Mouse (Mus musculus) brain, embryonic 14.5 days (tissue): ENCODE measurements at regions not wholly inside any gene's neighbourhood (a gene's known extent, or its start where the extent isn't known, plus 50 kb on each side); places are given as distances from the start of the nearest gene placed in this dataset.
A peak's percentile ranks its signal among the peaks of the same experiment; 100 is the strongest.
"Not testable (repeated sequence)": the region's sequence is repeated elsewhere in the genome, so short reads cannot be mapped to it uniquely, and the experiment has no call there.

ENCODE experiments used
- DNase-seq: peaks from one replicate; pipeline ENCODE4 v3.0.0-alpha.2; 2011; ENCODE audit warnings: low read depth
- CTCF ChIP-seq: fragments of 200-500 bp; IDR thresholded peaks from 2 replicates; pipeline ENCODE4 v1.5.1; 2012; ENCODE audit warnings: inconsistent platforms, mild to moderate bottlenecking, moderate library complexity, borderline replicate concordance; ENCODE audit not compliant: insufficient read depth, insufficient read length; ENCODE audit errors: extremely low read depth
- POLR2A ChIP-seq: fragments of 200-500 bp; IDR thresholded peaks from 2 replicates; pipeline ENCODE4 v1.6.1; 2012; ENCODE audit warnings: mild to moderate bottlenecking, inconsistent platforms, borderline replicate concordance; ENCODE audit not compliant: poor library complexity, insufficient read depth, insufficient read length, severe bottlenecking; ENCODE audit errors: extremely low read depth

GRCm38 (mm10) chr2:43072964-43073619 lies 419.7 kb upstream of the Lrp1b start:
- TF ChIP-seq POLR2A (no peak), CTCF (no peak)
- peak; percentile 26 for DNase-seq

- DNase-seq: peak; percentile 79
- no peak for TF ChIP-seq POLR2A
- no peak for TF ChIP-seq CTCF
Measured at GRCm38 (mm10) chr2:43097560-43098233, 444.3 kb upstream of the Lrp1b start.

- DNase-seq: peak; percentile 8
- TF ChIP-seq CTCF: no peak
- no peak for TF ChIP-seq POLR2A
Measured at GRCm38 (mm10) chr2:43119862-43120261, 435.3 kb upstream of the Kynu start.

- no peak for DNase-seq
- TF ChIP-seq POLR2A: no peak
- TF ChIP-seq CTCF: no peak
Measured at GRCm38 (mm10) chr2:43153574-43153973, 401.6 kb upstream of the Kynu start.

- no peak for TF ChIP-seq POLR2A
- no peak for TF ChIP-seq CTCF
- DNase-seq: peak; percentile 45
Measured at GRCm38 (mm10) chr2:43182105-43182504, 373.0 kb upstream of the Kynu start.

GRCm38 (mm10) chr2:43195531-43195930 lies 359.6 kb upstream of the Kynu start:
- not testable (repeated sequence) for DNase-seq

GRCm38 (mm10) chr2:43208223-43208622 lies 346.9 kb upstream of the Kynu start:
- peak; percentile 81 for DNase-seq
- TF ChIP-seq CTCF: no peak
- no peak for TF ChIP-seq POLR2A

GRCm38 (mm10) chr2:43213901-43214300 lies 341.2 kb upstream of the Kynu start:
- no peak for DNase-seq

GRCm38 (mm10) chr2:43217119-43217518 lies 338.0 kb upstream of the Kynu start:
- peak; percentile 83 for DNase-seq
- TF ChIP-seq CTCF: no peak
- no peak for TF ChIP-seq POLR2A

More at GRCm38 (mm10) chr2:43213901-43214300, 341.2 kb upstream of the Kynu start:
- no peak for TF ChIP-seq CTCF
- no peak for TF ChIP-seq POLR2A

GRCm38 (mm10) chr2:43222721-43223120 lies 332.4 kb upstream of the Kynu start:
- no peak for TF ChIP-seq POLR2A
- no peak for TF ChIP-seq CTCF
- no peak for DNase-seq

- DNase-seq: not testable (repeated sequence)
Measured at GRCm38 (mm10) chr2:43224728-43225127, 330.4 kb upstream of the Kynu start.

GRCm38 (mm10) chr2:43246786-43247185 lies 308.3 kb upstream of the Kynu start:
- DNase-seq: peak; percentile 51
- TF ChIP-seq POLR2A (no peak), CTCF (no peak)

GRCm38 (mm10) chr2:43248671-43249070 lies 306.5 kb upstream of the Kynu start:
- peak; percentile 68 for DNase-seq
- TF ChIP-seq CTCF (no peak), POLR2A (no peak)

GRCm38 (mm10) chr2:43254709-43255108 lies 300.4 kb upstream of the Kynu start:
- DNase-seq: peak; percentile 44
- no peak for TF ChIP-seq CTCF
- no peak for TF ChIP-seq POLR2A
